Mouse (Mus musculus) midbrain, postnatal 0 days (tissue): ENCODE data around the gene Nsun7. TPM values are rescaled to one million over a fixed set of nuclear protein-coding genes. Genes with fewer than 3 reads are reported as not detected.

Experiments
- ATAC-seq: fragments of 200-750 bp; cut with Nextera tagmentation; 2 replicates; pipeline ENCODE4 v1.8.0; 2017; ENCODE audit warnings: moderate number of reproducible peaks, mild to moderate bottlenecking, moderate TSS enrichment, moderate library complexity; ENCODE audit not compliant: low FRiP score
- DNase-seq: peaks from one replicate; pipeline ENCODE4 v3.0.0-alpha.2; 2015; ENCODE audit warnings: low spot score
- H3K27ac ChIP-seq: fragments of 300-500 bp; sonication (generic); 2 replicates; pipeline ENCODE4 v1.5.1; 2014; ENCODE audit warnings: low read depth, mild to moderate bottlenecking, low read length, mixed read lengths
- H3K27me3 ChIP-seq: fragments of 300-500 bp; sonication (generic); 2 replicates; pipeline ENCODE4 v1.6.1; 2014; ENCODE audit warnings: low read length, control low read depth, mixed read lengths; ENCODE audit not compliant: insufficient read depth
- H3K36me3 ChIP-seq: fragments of 300-500 bp; sonication (generic); 2 replicates; pipeline ENCODE4 v1.6.1; 2014; ENCODE audit warnings: low read length, control low read depth, mixed read lengths; ENCODE audit not compliant: insufficient read depth
- H3K4me1 ChIP-seq: fragments of 300-500 bp; sonication (generic); 2 replicates; pipeline ENCODE4 v1.6.1; 2014; ENCODE audit warnings: mild to moderate bottlenecking, control low read depth, antibody characterized with exemption, low read length, mixed read lengths; ENCODE audit not compliant: insufficient read depth
- H3K4me2 ChIP-seq: fragments of 300-500 bp; sonication (generic); 2 replicates; pipeline ENCODE4 v1.6.1; 2014; ENCODE audit warnings: low read depth, mild to moderate bottlenecking, low read length, mixed read lengths; ENCODE audit not compliant: poor library complexity, severe bottlenecking
- H3K4me3 ChIP-seq: fragments of 300-500 bp; sonication (generic); 2 replicates; pipeline ENCODE4 v1.5.1; 2014; ENCODE audit warnings: low read depth, mild to moderate bottlenecking, low read length, moderate library complexity
- H3K9ac ChIP-seq: fragments of 300-500 bp; sonication (generic); replicated peaks from 2 replicates; pipeline ENCODE4 v1.6.1; 2014; ENCODE audit warnings: mild to moderate bottlenecking, low read length, moderate library complexity, mixed read lengths; ENCODE audit not compliant: poor library complexity, severe bottlenecking
- H3K9me3 ChIP-seq: fragments of 300-500 bp; sonication (generic); 2 replicates; pipeline ENCODE4 v1.6.1; 2016; ENCODE audit warnings: low read length, control low read depth
- CTCF ChIP-seq: IDR thresholded peaks from 2 replicates; pipeline ENCODE4 v1.5.1; 2016; ENCODE audit warnings: antibody characterized with exemption, mild to moderate bottlenecking
- WGBS: fragments of 180-500 bp; shearing (Covaris S2); extraction: QIAGEN DNeasy Blood & Tissue Kit; methylation state at CpG from one replicate; pipeline ENCODE4 v1.1.7; 2014; 5-methylcytosine and 5-hydroxymethylcytosine counted together
- polyA plus RNA-seq: library from polyadenylated mRNA; unstranded; fragments of >200 nt; fragmentation: Nextera tagmentation; extraction: Ambion mirVana; gene quantifications from 2 replicates; pipeline ENCODE4 v1.2.1, GENCODE M21; 2015
- total RNA-seq: library from RNA; depleted of rRNA; stranded (reverse); fragments of >200 nt; gene quantifications from 2 replicates; pipeline ENCODE4 v1.2.3, GENCODE M21; 2014

The Nsun7 gene
- total and polyA plus RNA-seq, 2 experiments from 2014 or later, result 3.1 to 4.7 TPM

DNA sequence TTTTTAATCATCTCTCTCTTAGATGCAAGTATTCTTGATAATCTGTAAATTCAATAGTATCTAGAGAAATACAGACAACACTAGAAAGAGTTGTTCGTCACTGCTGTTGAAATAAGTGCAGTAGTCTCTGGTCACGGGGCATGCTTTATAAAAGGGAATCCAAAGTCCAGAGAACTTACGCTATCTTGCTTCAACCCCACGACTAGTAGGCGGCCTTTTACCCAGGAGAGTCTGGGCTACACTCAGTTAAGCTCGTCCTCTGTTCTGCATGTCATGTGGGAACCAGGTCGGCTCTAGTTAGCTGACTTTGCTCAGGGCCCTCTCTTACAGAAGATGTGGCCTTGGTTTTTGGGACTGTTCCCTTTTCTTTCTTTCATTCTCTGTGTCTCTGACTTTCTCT lies 69.1 kb downstream of the Nsun7 start:
- Histone ChIP-seq H3K27me3 (no peaks in the 10 kb centered on the region), H3K9me3 (no peaks in the 10 kb centered on the region), H3K4me1 (peaks cover 6% of the 10 kb centered on the region; the same call in 1 of the 2 replicates), H3K4me2 (peak overlapping the region; percentile 41; the same call in 1 of the 2 replicates), H3K36me3 (no peaks in the 10 kb centered on the region), H3K27ac (peak overlapping the region; percentile 62; the same call in 1 of the 2 replicates), H3K4me3 (no peak overlapping the region), H3K9ac (no peak overlapping the region)
- no peak for ATAC-seq
- TF ChIP-seq CTCF, result no peak
- 53% methylated on average over 7 of the region's 7 CpGs for WGBS
- no peak for DNase-seq

- Histone ChIP-seq H3K4me1 (peaks cover 6% of the 10 kb centered on the region; the same call in 1 of the 2 replicates), H3K27ac (no peak overlapping the region), H3K4me2 (no peak overlapping the region), H3K9ac (no peak overlapping the region), H3K9me3 (no peaks in the 10 kb centered on the region), H3K27me3 (no peaks in the 10 kb centered on the region), H3K4me3 (no peak overlapping the region), H3K36me3 (no peaks in the 10 kb centered on the region)
- 93% methylated on average over 6 of the region's 6 CpGs for WGBS
- DNase-seq, result no peak
- ATAC-seq, result no peak
- no peak for TF ChIP-seq CTCF
Observed at GRCm38 (mm10) chr5:66330806-66331205, 71.1 kb downstream of the Nsun7 start.

DNA sequence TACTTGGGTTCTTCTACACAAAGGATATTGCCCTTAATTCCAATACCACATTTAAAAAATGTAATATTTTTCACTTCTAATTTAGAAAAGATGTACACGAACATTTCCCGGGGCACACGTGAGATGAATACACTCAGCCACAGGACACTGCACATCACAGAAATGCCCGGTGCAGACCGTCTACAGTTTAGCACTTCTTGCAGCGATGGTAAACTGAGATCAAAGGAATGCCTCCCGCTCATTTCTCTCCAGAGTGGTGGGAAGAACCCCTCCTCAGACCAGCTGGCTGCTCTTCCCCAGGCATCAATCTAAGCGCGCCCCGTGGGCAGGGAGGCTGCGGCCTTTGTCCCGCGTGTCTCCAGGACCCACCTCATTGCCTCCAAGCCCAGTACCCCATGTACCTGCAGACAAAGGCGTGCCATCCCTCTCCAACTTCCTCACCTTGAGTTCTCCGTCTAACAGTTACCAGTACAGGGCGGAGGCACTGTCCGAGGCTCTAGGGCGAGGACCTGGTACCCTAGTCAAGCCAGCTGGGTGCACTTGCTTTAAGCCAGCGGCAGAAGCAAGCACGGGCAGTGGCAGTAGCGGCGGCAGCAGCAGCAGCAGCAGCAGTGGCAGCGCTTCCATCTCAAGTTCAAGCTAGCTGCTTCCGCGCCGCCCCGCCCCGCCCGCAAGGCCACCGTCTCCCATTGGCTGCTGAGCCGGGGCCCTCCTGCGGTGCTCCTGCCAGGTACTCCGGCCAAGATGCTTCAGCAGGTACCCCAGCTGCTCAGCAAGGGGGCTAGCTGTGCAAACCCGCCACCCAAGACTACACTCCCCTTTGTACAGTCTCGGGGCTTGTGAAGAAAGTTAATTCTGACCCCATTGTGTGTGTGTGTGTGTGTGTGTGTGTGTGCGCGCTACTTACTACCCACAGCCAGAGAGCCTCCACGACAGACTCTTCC lies 77.6 kb downstream of the Nsun7 start:
- peak; percentile 79 for ATAC-seq
- peak; percentile 69 for DNase-seq
- H3K4me2 ChIP-seq, result peak overlapping the region; percentile 88
- WGBS, result 4% methylated on average over 37 of the region's 38 CpGs
- no peak for TF ChIP-seq CTCF
- H3K27me3 ChIP-seq, result no peaks in the 10 kb centered on the region
- H3K9ac ChIP-seq, result peak overlapping the region; percentile 64
- no peaks in the 10 kb centered on the region for H3K36me3 ChIP-seq
- no peaks in the 10 kb centered on the region for H3K9me3 ChIP-seq
- H3K4me1 ChIP-seq, result peaks cover 15% of the 10 kb centered on the region
- H3K4me3 ChIP-seq, result peak overlapping the region; percentile 50
- H3K27ac ChIP-seq, result peak overlapping the region; percentile 67

- WGBS, result 19% methylated on average over 6 of the region's 6 CpGs
- DNase-seq (peak; percentile 76), ATAC-seq (peak; percentile 29; the same call in 1 of the 2 replicates)
- Histone ChIP-seq H3K9me3 (no peaks in the 10 kb centered on the region), H3K4me3 (peak overlapping the region; percentile 50), H3K36me3 (no peaks in the 10 kb centered on the region), H3K9ac (peak overlapping the region; percentile 64), H3K27me3 (no peaks in the 10 kb centered on the region), H3K4me2 (peak overlapping the region; percentile 88), H3K27ac (peak overlapping the region; percentile 67; the same call in 1 of the 2 replicates), H3K4me1 (peaks cover 15% of the 10 kb centered on the region)
- TF ChIP-seq CTCF, result no peak
Observed at GRCm38 (mm10) chr5:66337969-66338345, 78.3 kb downstream of the Nsun7 start.

DNA sequence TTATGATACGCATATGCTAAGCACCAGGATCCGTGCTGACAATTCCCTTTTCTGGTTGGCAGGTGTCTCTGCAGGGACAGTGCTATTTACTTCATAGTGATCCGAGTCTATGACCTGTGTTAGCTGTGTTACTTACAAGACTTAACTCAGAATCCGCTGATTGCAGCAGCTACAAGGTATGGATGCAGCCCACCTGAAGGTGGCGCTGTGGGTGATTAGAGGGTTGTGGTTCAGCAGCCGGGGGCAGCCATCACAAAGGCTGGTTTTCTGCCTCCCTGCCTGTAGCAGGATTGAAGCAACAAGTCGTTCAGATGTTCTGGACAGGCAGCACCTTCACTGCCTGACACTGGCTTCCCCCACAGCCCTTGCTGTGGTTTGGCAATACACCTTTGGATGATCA lies 78.9 kb downstream of the Nsun7 start:
- Histone ChIP-seq H3K4me3 (no peak overlapping the region), H3K36me3 (no peaks in the 10 kb centered on the region), H3K4me2 (no peak overlapping the region), H3K27me3 (no peaks in the 10 kb centered on the region), H3K4me1 (peaks cover 15% of the 10 kb centered on the region), H3K9ac (no peak overlapping the region), H3K27ac (no peak overlapping the region), H3K9me3 (no peaks in the 10 kb centered on the region)
- ATAC-seq (no peak), DNase-seq (peak; percentile 76)
- 33% methylated on average over 7 of the region's 7 CpGs for WGBS
- peak; percentile 71 for TF ChIP-seq CTCF
